Mouse (Mus musculus) CD4-positive, CD25-positive, alpha-beta regulatory T cell (primary cell): ENCODE results near the gene Ugp2. TPM values are rescaled to one million over a fixed set of nuclear protein-coding genes. Genes with fewer than 3 reads are reported as not detected.

ENCODE experiments used
- polyA plus RNA-seq: library from polyadenylated mRNA; unstranded; fragments of 100-300 nt; shearing (Covaris generic); gene quantifications from one replicate; pipeline ENCODE4 v1.2.1, GENCODE M21; 2017

The Ugp2 gene
- 52.9 TPM for polyA plus RNA-seq

DNA sequence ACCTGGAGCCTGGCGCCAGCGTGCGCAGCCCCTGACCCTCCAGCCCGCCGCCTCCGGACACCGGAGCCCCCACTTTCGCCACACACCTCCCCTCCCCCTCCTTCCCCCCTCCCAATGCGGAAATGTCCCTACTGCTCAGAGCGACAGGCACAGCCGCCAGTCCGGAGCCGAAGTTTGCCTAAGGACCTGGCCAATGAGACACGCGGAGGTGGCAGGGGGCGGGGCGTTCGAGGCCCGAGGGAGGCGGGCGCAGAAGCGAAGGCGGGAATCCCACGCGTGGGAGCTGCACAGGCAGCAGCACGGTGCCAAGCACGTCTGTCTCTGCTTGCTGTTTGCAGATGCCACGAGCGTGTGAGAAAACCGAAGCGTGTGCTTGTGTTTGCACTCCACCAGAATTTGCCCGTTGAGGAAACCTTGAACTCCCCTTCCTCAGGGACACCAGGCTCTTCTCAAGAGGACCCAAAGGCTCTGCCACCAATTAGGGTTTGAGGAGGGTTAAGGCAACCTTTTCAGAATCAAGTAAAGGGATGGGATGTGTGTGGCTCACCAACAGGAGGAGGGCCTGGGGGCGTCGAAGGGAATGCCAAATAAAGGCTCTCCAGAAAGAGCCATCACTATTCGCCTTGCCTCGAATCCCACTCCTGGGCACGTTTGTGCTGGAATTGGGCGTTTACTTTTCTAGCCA lies at the start of gene Ugp2:
Gene Ugp2 (minus strand): TSS at position 80 of the 685 bp plus-strand sequence.

Other genes starting within 250 kb of the Ugp2 start
- gene Vps54, start 131.9 kb downstream of the Ugp2 start, polyA plus RNA-seq, result 106 TPM
- gene Wdpcp, start 201.0 kb upstream of the Ugp2 start, polyA plus RNA-seq, result 1.9 TPM
- gene Mdh1, start 201.2 kb upstream of the Ugp2 start, polyA plus RNA-seq, result 285 TPM